Mouse (Mus musculus) telencephalon, adult 2 months (tissue): ENCODE measurements at regions not wholly inside any gene's neighbourhood (a gene's known extent, or its start where the extent isn't known, plus 50 kb on each side); places are given as distances from the start of the nearest gene placed in this dataset.

Experiments
- DNase-seq: peaks from one replicate; pipeline ENCODE4 v3.0.0-alpha.2; 2011; ENCODE audit warnings: low read depth, low spot score

DNA sequence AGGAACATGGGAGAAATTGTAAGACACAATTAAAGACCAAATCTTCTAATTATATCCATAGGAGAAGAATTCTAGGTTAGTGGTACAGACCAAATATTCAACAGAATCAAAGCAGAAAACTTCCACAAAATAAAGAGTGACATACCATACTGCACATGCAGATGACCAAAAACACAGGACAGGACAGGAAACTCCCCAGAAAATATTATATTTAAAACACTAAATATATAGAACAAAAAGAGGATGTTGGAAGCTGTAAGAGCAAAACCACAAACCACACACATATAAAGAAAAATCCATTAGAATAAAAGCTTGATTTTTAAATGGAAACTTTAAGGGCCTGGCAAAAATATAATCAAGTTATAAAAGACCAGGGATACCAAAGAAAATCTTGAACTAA, 66.5 kb downstream of the Htr1b start:
- DNase-seq, result no peak

DNA sequence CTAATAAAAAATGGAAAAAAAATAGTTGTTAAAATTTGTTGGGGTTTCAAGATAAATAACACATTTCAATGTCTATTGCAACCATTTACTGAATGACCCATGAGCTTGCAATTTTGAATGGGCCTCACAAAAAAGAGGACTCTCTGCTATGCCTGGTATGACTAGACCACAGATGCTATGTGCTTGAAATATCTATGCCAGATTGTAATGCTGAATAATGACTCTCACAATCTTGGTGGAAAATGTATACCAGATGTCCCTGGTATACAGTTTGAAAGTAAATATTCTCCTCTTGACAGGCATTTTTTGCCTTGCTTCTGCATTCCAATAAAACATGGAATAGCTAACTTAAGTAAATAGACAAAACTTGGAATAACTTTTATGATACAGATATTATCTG, 95.3 kb downstream of the Htr1b start:
- peak; percentile 58 for DNase-seq
